8 mouse cellular contexts compared by ENCODE assay signal in the genomic region with DNA sequence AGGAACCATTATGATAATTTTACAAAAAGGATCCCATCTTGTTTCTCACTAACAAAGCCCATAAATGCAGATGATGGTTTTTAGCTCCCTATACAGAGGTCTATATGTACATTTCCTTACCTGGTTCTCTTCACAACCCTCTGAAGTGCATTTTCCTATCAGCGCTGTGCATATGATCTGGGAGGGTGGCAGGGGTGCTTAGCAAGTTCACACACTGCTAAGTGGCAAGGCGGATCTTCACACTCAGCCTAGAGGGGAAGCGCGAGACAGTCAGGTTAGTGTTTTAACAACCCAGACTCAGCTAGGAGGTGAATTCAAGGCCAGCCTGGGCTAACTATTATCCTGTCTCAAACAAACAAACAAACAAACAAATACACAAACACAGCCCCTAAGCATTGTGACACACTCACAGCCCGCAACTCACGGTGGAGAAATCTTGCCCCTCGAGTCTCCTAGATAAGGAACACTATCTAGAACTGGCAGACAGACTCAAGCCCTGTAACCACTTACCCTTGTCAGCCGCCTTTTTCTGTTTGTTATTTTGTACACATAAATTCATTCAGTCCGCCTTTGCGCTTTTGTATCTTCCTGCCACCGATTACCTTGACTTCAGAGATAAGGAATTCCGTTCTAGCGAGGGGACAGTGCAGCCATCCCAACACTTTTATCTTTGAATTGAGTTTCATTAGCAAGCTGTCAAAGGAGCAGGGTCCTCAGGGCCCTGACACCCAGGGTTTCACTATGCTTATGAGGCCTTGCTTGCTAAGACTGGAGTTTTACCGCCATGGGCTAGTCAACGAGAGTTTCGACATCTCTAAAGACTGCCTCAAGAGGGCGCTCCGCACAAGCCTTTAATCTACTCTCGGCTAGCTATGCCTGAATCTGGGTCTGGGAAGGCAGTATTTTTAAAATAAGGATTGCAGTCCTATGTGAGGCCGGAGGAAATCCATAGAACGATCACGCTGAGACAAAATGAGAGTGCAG. TPM values are rescaled to one million over a fixed set of nuclear protein-coding genes. Genes with fewer than 3 reads are reported as not detected.
DNase-seq lines count a peak whose midpoint lies in the region; ATAC-seq and TF ChIP-seq lines count a peak whose summit lies in the region.

No protein-coding gene starts in this region.

- intact Hi-C loops in left cerebral cortex, postnatal 36 days (cut with DNase I) = loop anchor here (2.0 to 5.0 kb wide), 2 partner anchors 173 to 239 kb away; no protein-coding TSS in a partner anchor

- H3K4me3 ChIP-seq in intestine, postnatal 0 days (ENCODE audit: low read depth, low read length) = no peak overlapping the region
- no peak overlapping the region for H3K4me3 ChIP-seq in midbrain, embryonic 12.5 days

- 42% methylated on average over 22 of the region's 22 CpGs for WGBS in intestine, postnatal 0 days
- 49% methylated on average over 22 of the region's 22 CpGs for WGBS in midbrain, embryonic 12.5 days

- H3K27ac ChIP-seq in intestine, postnatal 0 days (ENCODE audit: low read depth, low read length) = no peak overlapping the region
- H3K27ac ChIP-seq in midbrain, embryonic 12.5 days (replicated peaks) = no peak overlapping the region

- H3K4me2 ChIP-seq in intestine, postnatal 0 days (replicated peaks; ENCODE audit: low read depth) = 0 out of 2 replicates have a peak overlapping the region, but pooled peaks have one; percentile 18
- no peak overlapping the region for H3K4me2 ChIP-seq in midbrain, embryonic 12.5 days (replicated peaks)

- TF ChIP-seq CTCF in intestine, postnatal 0 days (IDR thresholded peaks at IDR 0.05; ENCODE audit: low read depth) = peak; percentile 89

- peak; percentile 89 for DNase-seq in adrenal gland, postnatal 10 days
- DNase-seq in embryo, embryonic 9.5 days (ENCODE audit: extremely low spot score) = peak; percentile 83
- peak; percentile 26 for DNase-seq in gonadal fat pad, adult 2 months (ENCODE audit: low read depth)
- DNase-seq in left cerebral cortex, postnatal 36 days (ENCODE audit: low spot score in 2 of 2) = peak; percentile 81 to 82
- peak; percentile 52 for DNase-seq in skeletal muscle tissue, adult 2 months (ENCODE audit: low read depth, low spot score)
- peak; percentile 74 for DNase-seq in yolk sac, embryonic 10.5 days (ENCODE audit: low spot score)

- H3K9ac ChIP-seq in intestine, postnatal 0 days (ENCODE audit: low read depth, low read length) = no peak overlapping the region
- H3K9ac ChIP-seq in midbrain, embryonic 12.5 days (replicated peaks) = no peak overlapping the region

- H3K27me3 ChIP-seq in intestine, postnatal 0 days (replicated peaks; ENCODE audit: control insufficient read depth, insufficient read depth, low read length) = no peaks in the 10 kb centered on the region
- H3K27me3 ChIP-seq in midbrain, embryonic 12.5 days = peaks cover 6% of the 10 kb centered on the region; the same call in 1 of the 2 replicates

- H3K4me1 ChIP-seq in intestine, postnatal 0 days (replicated peaks; ENCODE audit: control insufficient read depth, insufficient read depth, low read length) = no peaks in the 10 kb centered on the region; the same call in 1 of the 2 replicates
- H3K4me1 ChIP-seq in midbrain, embryonic 12.5 days = peaks cover 24% of the 10 kb centered on the region

- H3K9me3 ChIP-seq in intestine, postnatal 0 days (ENCODE audit: control insufficient read depth) = no peaks in the 10 kb centered on the region
- H3K9me3 ChIP-seq in midbrain, embryonic 12.5 days = no peaks in the 10 kb centered on the region

- ATAC-seq in intestine, postnatal 0 days = peak; percentile 79
- ATAC-seq in midbrain, embryonic 12.5 days (ENCODE audit: low FRiP score, low read depth) = peak; percentile 48

- no peaks in the 10 kb centered on the region for H3K36me3 ChIP-seq in intestine, postnatal 0 days (ENCODE audit: control insufficient read depth, insufficient read depth)
- no peaks in the 10 kb centered on the region for H3K36me3 ChIP-seq in midbrain, embryonic 12.5 days

RNA-seq across cellular contexts. Expression of gene Tiam2, which starts 53.0 kb away (rescaled TPM):
- 10 to 100 TPM; 10.1 to 13.1 TPM for total RNA-seq in adrenal gland, postnatal 10 days (2021)
- polyA plus RNA-seq in gonadal fat pad, adult 2 months (2012; rRNA removed) = 0.82 and 1.2 TPM in 2 replicates
- polyA plus RNA-seq in intestine, postnatal 0 days (2015; fragmentation: Nextera tagmentation; extraction: Ambion mirVana) = 1.9 and 2.1 TPM in 2 replicates
- 10 to 100 TPM; 91.2 to 95.7 TPM for total RNA-seq in left cerebral cortex, postnatal 36 days (2021)
- polyA plus RNA-seq in midbrain, embryonic 12.5 days (2016; fragmentation: Nextera tagmentation; extraction: Ambion mirVana) = 2.8 and 5.1 TPM in 2 replicates

Comparison
In these comparisons a context has a peak if more than half of its experiments do, and no peak if none do; other contexts are left out.
1. DNase-seq: peak in every context shown above with its lines; median percentile 89 in adrenal gland, postnatal 10 days; 83 in embryo, embryonic 9.5 days; 82 in left cerebral cortex, postnatal 36 days; 74 in yolk sac, embryonic 10.5 days; 52 in skeletal muscle tissue, adult 2 months; 26 in gonadal fat pad, adult 2 months.